Mouse (Mus musculus): ENCODE measurements around the gene Il21r.

The Il21r gene

GRCm38 (mm10) chr7:125601280-125601670, 2.0 kb upstream of the Il21r start:
- no peak for DNase-seq (ENCODE audit: low spot score)

- no peak for DNase-seq (ENCODE audit: low spot score)
These were observed 1.3 kb upstream of the Il21r start for GRCm38 (mm10) chr7:125601821-125602448.

- no peak for DNase-seq (ENCODE audit: low spot score)
These were observed 1.4 kb downstream of the Il21r start for GRCm38 (mm10) chr7:125604362-125605319.

- no peak for DNase-seq (ENCODE audit: low spot score)
These were observed 2.5 kb downstream of the Il21r start for GRCm38 (mm10) chr7:125605725-125606139.

- DNase-seq (ENCODE audit: low spot score), result no peak
These were observed 3.3 kb downstream of the Il21r start for GRCm38 (mm10) chr7:125606265-125607164.

GRCm38 (mm10) chr7:125607384-125608182, 4.4 kb downstream of the Il21r start:
- DNase-seq (ENCODE audit: low spot score), result no peak

- no peak for DNase-seq (ENCODE audit: low spot score)
These were observed 5.0 kb downstream of the Il21r start for GRCm38 (mm10) chr7:125608183-125608688.

GRCm38 (mm10) chr7:125613579-125613978, 10.3 kb downstream of the Il21r start:
- no peak for DNase-seq (ENCODE audit: low spot score)

- no peak for DNase-seq (ENCODE audit: low spot score)
These were observed 12.2 kb downstream of the Il21r start for GRCm38 (mm10) chr7:125615453-125615852.

GRCm38 (mm10) chr7:125618016-125618415, 14.8 kb downstream of the Il21r start:
- DNase-seq (ENCODE audit: low spot score), result no peak

GRCm38 (mm10) chr7:125620077-125620476, 16.8 kb downstream of the Il21r start:
- DNase-seq (ENCODE audit: low spot score), result no peak

GRCm38 (mm10) chr7:125622741-125623685, 19.8 kb downstream of the Il21r start:
- DNase-seq (ENCODE audit: low spot score), result no peak

- DNase-seq (ENCODE audit: low spot score), result no peak
These were observed 22.0 kb downstream of the Il21r start for GRCm38 (mm10) chr7:125625219-125625618.

GRCm38 (mm10) chr7:125625829-125626228, 22.6 kb downstream of the Il21r start:
- DNase-seq (ENCODE audit: low spot score), result no peak

- no peak for DNase-seq (ENCODE audit: low spot score)
These were observed 27.1 kb downstream of the Il21r start for GRCm38 (mm10) chr7:125630317-125630716.

GRCm38 (mm10) chr7:125630989-125631388, 27.8 kb downstream of the Il21r start:
- DNase-seq (ENCODE audit: low spot score), result no peak

GRCm38 (mm10) chr7:125637220-125638140, 34.3 kb downstream of the Il21r start:
- DNase-seq (ENCODE audit: low spot score), result no peak

- DNase-seq (ENCODE audit: low spot score), result no peak
These were observed 35.1 kb downstream of the Il21r start for GRCm38 (mm10) chr7:125638376-125638775.

GRCm38 (mm10) chr7:125638870-125639386, 35.7 kb downstream of the Il21r start:
- peak; percentile 58 for DNase-seq (ENCODE audit: low spot score)

Measured in urinary bladder, postnatal 14 days (tissue).